Mouse (Mus musculus) myocyte (in vitro differentiated cells): Measurements from ENCODE around the gene Dnajc16. TPM values are rescaled to one million over a fixed set of nuclear protein-coding genes. Genes with fewer than 3 reads are reported as not detected.

Experiments
- H3K27me3 ChIP-seq: one replicate; pipeline ENCODE4 v1.6.1; 2011; ENCODE audit not compliant: control insufficient read depth, insufficient read depth, insufficient read length
- H3K36me3 ChIP-seq: one replicate; pipeline ENCODE4 v1.6.1; 2011; ENCODE audit not compliant: control insufficient read depth, insufficient read depth
- H3K4me2 ChIP-seq: one replicate; pipeline ENCODE4 v1.6.1; 2011; ENCODE audit warnings: low read depth, control low read depth
- H3K4me3 ChIP-seq: one replicate; pipeline ENCODE4 v1.5.1; 2011; ENCODE audit warnings: mild to moderate bottlenecking, control low read depth, moderate library complexity
- H3K79me2 ChIP-seq: one replicate; pipeline ENCODE4 v1.6.1; 2011; ENCODE audit not compliant: control insufficient read depth, insufficient read depth
- H3ac ChIP-seq: one replicate; pipeline ENCODE4 v1.6.1; 2011; ENCODE audit not compliant: control insufficient read depth, insufficient read length
- CEBPB ChIP-seq: IDR thresholded peaks from 2 replicates; pipeline ENCODE4 v1.6.1; 2011; ENCODE audit warnings: mild to moderate bottlenecking, moderate library complexity; ENCODE audit not compliant: poor library complexity, insufficient read depth, severe bottlenecking
- E2F4 ChIP-seq: IDR thresholded peaks from one replicate; pipeline ENCODE4 v1.6.1; 2011; ENCODE audit warnings: mild to moderate bottlenecking, control low read depth, moderate library complexity; ENCODE audit not compliant: insufficient read depth
- MAX ChIP-seq: IDR thresholded peaks from one replicate; pipeline ENCODE4 v1.6.1; 2011; ENCODE audit warnings: low read depth, mild to moderate bottlenecking, control low read depth
- MYOD1 ChIP-seq, 3 experiments: IDR thresholded peaks; one replicate each; pipeline ENCODE4 v1.6.1; 2011; ENCODE audit warnings: control low read depth in 2 of 3, low read depth in 2 of 3, mild to moderate bottlenecking in 2 of 3, moderate library complexity in 1 of 3; ENCODE audit not compliant: insufficient read length in 2 of 3, control insufficient read depth in 1 of 3
- MYOG ChIP-seq, 3 experiments: IDR thresholded peaks; one replicate each; pipeline ENCODE4 v1.6.1; 2011; ENCODE audit warnings: control low read depth in 2 of 3, low read depth in 2 of 3, mild to moderate bottlenecking in 2 of 3; ENCODE audit not compliant: insufficient read length in 2 of 3, control insufficient read depth in 1 of 3, insufficient read depth in 1 of 3
- POLR2A ChIP-seq: IDR thresholded peaks from one replicate; pipeline ENCODE4 v1.6.1; 2011; ENCODE audit warnings: low read depth, mild to moderate bottlenecking, control low read depth, moderate library complexity; ENCODE audit not compliant: insufficient read length
- POLR2AphosphoS2 ChIP-seq: IDR thresholded peaks from one replicate; pipeline ENCODE4 v1.6.1; 2011; ENCODE audit warnings: low read depth, control low read depth; ENCODE audit not compliant: insufficient read length
- REST ChIP-seq: IDR thresholded peaks from one replicate; pipeline ENCODE4 v1.6.1; 2011; ENCODE audit warnings: mild to moderate bottlenecking, control low read depth, moderate library complexity; ENCODE audit not compliant: insufficient read depth, insufficient read length
- SRF ChIP-seq: IDR thresholded peaks from one replicate; pipeline ENCODE4 v1.6.1; 2011; ENCODE audit warnings: low read depth; ENCODE audit not compliant: control insufficient read depth, insufficient read length
- TCF12 ChIP-seq: IDR thresholded peaks from one replicate; pipeline ENCODE4 v1.6.1; 2011; ENCODE audit warnings: mild to moderate bottlenecking, control low read depth; ENCODE audit not compliant: poor library complexity, insufficient read depth, severe bottlenecking
- TCF3 ChIP-seq: IDR thresholded peaks from one replicate; pipeline ENCODE4 v1.6.1; 2011; ENCODE audit warnings: low read depth, control low read depth; ENCODE audit not compliant: insufficient read length
- USF1 ChIP-seq: IDR thresholded peaks from one replicate; pipeline ENCODE4 v1.6.1; 2011; ENCODE audit warnings: low read depth, mild to moderate bottlenecking, control low read depth, moderate library complexity
- polyA plus RNA-seq: library from polyadenylated mRNA; unstranded; fragments of >200 nt; fragmentation: generic; extraction: Trizol; gene quantifications from one replicate; pipeline ENCODE4 v1.2.1, GENCODE M21; 2012; ENCODE audit warnings: missing spikeins

The Dnajc16 gene
- polyA plus RNA-seq, 1 experiment: 9.5 TPM

GRCm38 (mm10) chr4:141793282-141794151 lies 2.8 kb upstream of the Dnajc16 start, which contains the start of gene Casp9:
Gene Casp9 (plus strand): TSS chr4:141793612.
- H3K79me2 ChIP-seq: peaks cover 14% of the 10 kb centered on the region
- peak within 1 kb of the TSS; percentile 74 for H3K4me2 ChIP-seq
- TF ChIP-seq MAX (no peak), MYOG (IDR thresholded peaks at IDR 0.05; ENCODE audit: control insufficient read depth in 1 of 3, insufficient read depth in 1 of 3, insufficient read length in 2 of 3, low read depth in 2 of 3) (peak in 1 of 3 experiments; percentile 30), SRF (peak; percentile 16), POLR2AphosphoS2 (peak; percentile 89), POLR2A (peak; percentile 88), CEBPB (no peak)
- no peaks in the 10 kb centered on the region for H3K36me3 ChIP-seq
- peak within 1 kb of the TSS; percentile 46 for H3K4me3 ChIP-seq
- H3ac ChIP-seq: peak within 1 kb of the TSS; percentile 88
- H3K27me3 ChIP-seq: no peaks in the 10 kb centered on the region

- H3ac ChIP-seq: no peak overlapping the region
- peak overlapping the region; percentile 46 for H3K4me3 ChIP-seq
- no peak for TF ChIP-seq E2F4
- no peak for TF ChIP-seq MYOD1 (IDR thresholded peaks at IDR 0.05; ENCODE audit: control insufficient read depth in 1 of 3, insufficient read length in 2 of 3, low read depth in 2 of 3)
- no peak for TF ChIP-seq POLR2AphosphoS2
- no peak for TF ChIP-seq SRF
- no peak for TF ChIP-seq REST
- no peak for TF ChIP-seq CEBPB
- TF ChIP-seq TCF12: no peak
- TF ChIP-seq MAX: no peak
- no peak for TF ChIP-seq USF1
- TF ChIP-seq POLR2A: no peak
- H3K36me3 ChIP-seq: no peaks in the 10 kb centered on the region
- peaks cover 14% of the 10 kb centered on the region for H3K79me2 ChIP-seq
- H3K4me2 ChIP-seq: peak overlapping the region; percentile 74
- H3K27me3 ChIP-seq: no peaks in the 10 kb centered on the region
These were observed 2.0 kb upstream of the Dnajc16 start for GRCm38 (mm10) chr4:141792554-141793281.

GRCm38 (mm10) chr4:141791951-141792350 lies 1.2 kb upstream of the Dnajc16 start:
- Histone ChIP-seq H3K4me2 (no peak overlapping the region), H3K4me3 (no peak overlapping the region), H3K79me2 (peaks cover 14% of the 10 kb centered on the region), H3ac (no peak overlapping the region), H3K36me3 (no peaks in the 10 kb centered on the region), H3K27me3 (no peaks in the 10 kb centered on the region)
- no peak for TF ChIP-seq MYOD1 (IDR thresholded peaks at IDR 0.05; ENCODE audit: control insufficient read depth in 1 of 3, insufficient read length in 2 of 3, low read depth in 2 of 3)
- no peak for TF ChIP-seq CEBPB
- no peak for TF ChIP-seq TCF12
- TF ChIP-seq POLR2AphosphoS2: no peak
- no peak for TF ChIP-seq REST

GRCm38 (mm10) chr4:141791486-141791885 lies 755 bp upstream of the Dnajc16 start:
- no peaks in the 10 kb centered on the region for H3K27me3 ChIP-seq
- no peak overlapping the region for H3ac ChIP-seq
- no peak overlapping the region for H3K4me2 ChIP-seq
- TF ChIP-seq MAX (no peak), USF1 (no peak), E2F4 (no peak), REST (no peak), MYOG (IDR thresholded peaks at IDR 0.05; ENCODE audit: control insufficient read depth in 1 of 3, insufficient read depth in 1 of 3, insufficient read length in 2 of 3, low read depth in 2 of 3) (no peak), POLR2A (no peak), MYOD1 (IDR thresholded peaks at IDR 0.05; ENCODE audit: control insufficient read depth in 1 of 3, insufficient read length in 2 of 3, low read depth in 2 of 3) (no peak), POLR2AphosphoS2 (no peak), SRF (no peak), CEBPB (no peak), TCF3 (no peak), TCF12 (no peak)
- peaks cover 14% of the 10 kb centered on the region for H3K79me2 ChIP-seq
- H3K36me3 ChIP-seq: no peaks in the 10 kb centered on the region
- H3K4me3 ChIP-seq: no peak overlapping the region
